Mouse (Mus musculus) stomach, embryonic 15.5 days (tissue): Measurements from ENCODE around the gene Hba-x. TPM values are rescaled to one million over a fixed set of nuclear protein-coding genes. Genes with fewer than 3 reads are reported as not detected.

Experiments used
- ATAC-seq: fragments of 200-750 bp; cut with Nextera tagmentation; 2 replicates; pipeline ENCODE4 v1.8.0; 2017; ENCODE audit warnings: low read depth, moderate number of reproducible peaks, moderate TSS enrichment; ENCODE audit not compliant: insufficient read depth, low FRiP score
- H3K27ac ChIP-seq: fragments of 300-500 bp; sonication (generic); 2 replicates; pipeline ENCODE4 v1.5.1; 2015; ENCODE audit warnings: mild to moderate bottlenecking, inconsistent platforms
- H3K27me3 ChIP-seq: fragments of 300-500 bp; sonication (generic); replicated peaks from 2 replicates; pipeline ENCODE4 v1.6.1; 2015; ENCODE audit warnings: inconsistent platforms
- H3K36me3 ChIP-seq: fragments of 300-500 bp; sonication (generic); 2 replicates; pipeline ENCODE4 v1.6.1; 2015; ENCODE audit warnings: inconsistent platforms
- H3K4me1 ChIP-seq: fragments of 300-500 bp; sonication (generic); 2 replicates; pipeline ENCODE4 v1.6.1; 2015; ENCODE audit warnings: inconsistent platforms
- H3K4me2 ChIP-seq: fragments of 300-500 bp; sonication (generic); 2 replicates; pipeline ENCODE4 v1.6.1; 2015; ENCODE audit warnings: mild to moderate bottlenecking, inconsistent platforms
- H3K4me3 ChIP-seq: fragments of 300-500 bp; sonication (generic); replicated peaks from 2 replicates; pipeline ENCODE4 v1.5.1; 2015; ENCODE audit warnings: inconsistent platforms
- H3K9ac ChIP-seq: fragments of 300-500 bp; sonication (generic); 2 replicates; pipeline ENCODE4 v1.6.1; 2015; ENCODE audit warnings: inconsistent platforms
- H3K9me3 ChIP-seq: fragments of 300-500 bp; sonication (generic); 2 replicates; pipeline ENCODE4 v1.6.1; 2016; ENCODE audit warnings: inconsistent platforms
- WGBS: fragments of 180-500 bp; shearing (Covaris S2); methylation state at CpG from one replicate; pipeline ENCODE4 v1.1.7; 2015; 5-methylcytosine and 5-hydroxymethylcytosine counted together
- polyA plus RNA-seq: library from polyadenylated mRNA; unstranded; fragments of >200 nt; fragmentation: Nextera tagmentation; extraction: Ambion mirVana; gene quantifications from 2 replicates; pipeline ENCODE4 v1.2.1, GENCODE M21; 2015

Hba-x gene
- polyA plus RNA-seq: 61.7 and 62.6 TPM in 2 replicates

GRCm38 (mm10) chr11:32276347-32276746, at the start of gene Hba-x:
Gene Hba-x (plus strand): TSS chr11:32276400.
- ATAC-seq: no peak
- Histone ChIP-seq H3K4me1 (no peaks in the 10 kb centered on the region), H3K9me3 (no peaks in the 10 kb centered on the region), H3K4me3 (no peak within 1 kb of the TSS), H3K27me3 (peaks cover 14% of the 10 kb centered on the region; the same call in 1 of the 2 replicates), H3K9ac (no peak within 1 kb of the TSS), H3K27ac (no peak within 1 kb of the TSS), H3K4me2 (no peak within 1 kb of the TSS), H3K36me3 (no peaks in the 10 kb centered on the region)
- 64% methylated on average over 3 of the region's 3 CpGs for WGBS

GRCm38 (mm10) chr11:32227041-32227440, 49.2 kb upstream of the Hba-x start:
- peaks cover 12% of the 10 kb centered on the region for H3K36me3 ChIP-seq
- no peak for ATAC-seq
- WGBS: 48% methylated on average over 1 of the region's 1 CpGs
- no peaks in the 10 kb centered on the region for H3K9me3 ChIP-seq
- peak overlapping the region; percentile 84 for H3K4me2 ChIP-seq
- peak overlapping the region; percentile 73 for H3K4me3 ChIP-seq
- H3K27ac ChIP-seq: 0 out of 2 replicates have a peak overlapping the region, but pooled peaks have one; percentile 93
- peak overlapping the region; percentile 81; the same call in 1 of the 2 replicates for H3K9ac ChIP-seq
- peaks cover 47% of the 10 kb centered on the region for H3K4me1 ChIP-seq
- no peaks in the 10 kb centered on the region for H3K27me3 ChIP-seq

- ATAC-seq: no peak
- Histone ChIP-seq H3K27me3 (no peaks in the 10 kb centered on the region), H3K4me2 (peak overlapping the region; percentile 84; the same call in 1 of the 2 replicates), H3K36me3 (peaks cover 12% of the 10 kb centered on the region), H3K9ac (no peak overlapping the region), H3K4me1 (peaks cover 43% of the 10 kb centered on the region), H3K4me3 (peak overlapping the region; percentile 73; the same call in 1 of the 2 replicates), H3K9me3 (no peaks in the 10 kb centered on the region), H3K27ac (no peak overlapping the region)
- WGBS: 86% methylated on average over 9 of the region's 9 CpGs
Measured at GRCm38 (mm10) chr11:32227555-32227954, 48.6 kb upstream of the Hba-x start.

- 85% methylated on average over 3 of the region's 3 CpGs for WGBS
- H3K27me3 ChIP-seq: no peaks in the 10 kb centered on the region
- peaks cover 15% of the 10 kb centered on the region for H3K36me3 ChIP-seq
- no peak overlapping the region for H3K4me2 ChIP-seq
- no peak overlapping the region for H3K9ac ChIP-seq
- H3K27ac ChIP-seq: no peak overlapping the region
- H3K9me3 ChIP-seq: no peaks in the 10 kb centered on the region
- H3K4me1 ChIP-seq: peaks cover 35% of the 10 kb centered on the region
- no peak overlapping the region for H3K4me3 ChIP-seq
- ATAC-seq: no peak
Measured at GRCm38 (mm10) chr11:32228292-32228845, 47.8 kb upstream of the Hba-x start.

- Histone ChIP-seq H3K9me3 (no peaks in the 10 kb centered on the region), H3K27me3 (no peaks in the 10 kb centered on the region), H3K4me1 (peaks cover 30% of the 10 kb centered on the region), H3K4me3 (no peak overlapping the region), H3K4me2 (no peak overlapping the region), H3K27ac (no peak overlapping the region), H3K36me3 (peaks cover 22% of the 10 kb centered on the region), H3K9ac (no peak overlapping the region)
- ATAC-seq: no peak
- WGBS: 85% methylated on average over 4 of the region's 4 CpGs
Measured at GRCm38 (mm10) chr11:32230220-32230619, 46.0 kb upstream of the Hba-x start.

- H3K36me3 ChIP-seq: peaks cover 22% of the 10 kb centered on the region
- H3K4me1 ChIP-seq: peaks cover 30% of the 10 kb centered on the region
- H3K4me3 ChIP-seq: no peak overlapping the region
- WGBS: 94% methylated on average over 2 of the region's 2 CpGs
- no peak overlapping the region for H3K4me2 ChIP-seq
- no peak for ATAC-seq
- no peak overlapping the region for H3K27ac ChIP-seq
- H3K9me3 ChIP-seq: no peaks in the 10 kb centered on the region
- no peaks in the 10 kb centered on the region for H3K27me3 ChIP-seq
- no peak overlapping the region for H3K9ac ChIP-seq
Measured at GRCm38 (mm10) chr11:32231125-32231524, 45.1 kb upstream of the Hba-x start.

GRCm38 (mm10) chr11:32232848-32233247, 43.4 kb upstream of the Hba-x start:
- no peaks in the 10 kb centered on the region for H3K27me3 ChIP-seq
- WGBS: 69% methylated on average over 10 of the region's 10 CpGs
- no peak overlapping the region for H3K9ac ChIP-seq
- H3K36me3 ChIP-seq: peaks cover 22% of the 10 kb centered on the region
- H3K4me1 ChIP-seq: peaks cover 26% of the 10 kb centered on the region
- H3K9me3 ChIP-seq: no peaks in the 10 kb centered on the region
- H3K4me2 ChIP-seq: no peak overlapping the region
- no peak overlapping the region for H3K4me3 ChIP-seq
- no peak overlapping the region for H3K27ac ChIP-seq
- ATAC-seq: no peak

GRCm38 (mm10) chr11:32233895-32234294, 42.3 kb upstream of the Hba-x start:
- no peak overlapping the region for H3K4me3 ChIP-seq
- H3K4me2 ChIP-seq: no peak overlapping the region
- 85% methylated on average over 3 of the region's 3 CpGs for WGBS
- no peak overlapping the region for H3K9ac ChIP-seq
- H3K4me1 ChIP-seq: peaks cover 26% of the 10 kb centered on the region
- ATAC-seq: no peak
- H3K9me3 ChIP-seq: no peaks in the 10 kb centered on the region
- H3K36me3 ChIP-seq: peaks cover 25% of the 10 kb centered on the region
- H3K27ac ChIP-seq: no peak overlapping the region; the same call in 1 of the 2 replicates
- no peaks in the 10 kb centered on the region for H3K27me3 ChIP-seq

- Histone ChIP-seq H3K27ac (peak overlapping the region; percentile 74), H3K36me3 (peaks cover 28% of the 10 kb centered on the region), H3K4me3 (no peak overlapping the region), H3K9me3 (no peaks in the 10 kb centered on the region), H3K9ac (no peak overlapping the region), H3K27me3 (no peaks in the 10 kb centered on the region), H3K4me2 (no peak overlapping the region), H3K4me1 (peaks cover 26% of the 10 kb centered on the region)
- WGBS: 88% methylated on average over 6 of the region's 6 CpGs
- no peak for ATAC-seq
Measured at GRCm38 (mm10) chr11:32234816-32235485, 41.2 kb upstream of the Hba-x start.

- no peak overlapping the region for H3K4me3 ChIP-seq
- H3K36me3 ChIP-seq: peaks cover 26% of the 10 kb centered on the region
- H3K4me2 ChIP-seq: no peak overlapping the region
- WGBS: 34% methylated on average over 3 of the region's 3 CpGs
- H3K27ac ChIP-seq: peak overlapping the region; percentile 74
- no peaks in the 10 kb centered on the region for H3K9me3 ChIP-seq
- no peaks in the 10 kb centered on the region for H3K27me3 ChIP-seq
- H3K9ac ChIP-seq: no peak overlapping the region
- peaks cover 26% of the 10 kb centered on the region for H3K4me1 ChIP-seq
- ATAC-seq: peak; percentile 37; the same call in 1 of the 2 replicates
Measured at GRCm38 (mm10) chr11:32235646-32236045, 40.6 kb upstream of the Hba-x start.

- Histone ChIP-seq H3K27ac (peak overlapping the region; percentile 67; the same call in 1 of the 2 replicates), H3K9me3 (no peaks in the 10 kb centered on the region), H3K4me1 (peaks cover 26% of the 10 kb centered on the region), H3K4me3 (no peak overlapping the region), H3K9ac (no peak overlapping the region), H3K36me3 (peaks cover 29% of the 10 kb centered on the region), H3K27me3 (no peaks in the 10 kb centered on the region), H3K4me2 (no peak overlapping the region)
- WGBS: 58% methylated on average over 2 of the region's 2 CpGs
- no peak for ATAC-seq
Measured at GRCm38 (mm10) chr11:32236132-32236531, 40.1 kb upstream of the Hba-x start.

- Histone ChIP-seq H3K4me3 (no peak overlapping the region), H3K9ac (no peak overlapping the region), H3K36me3 (peaks cover 23% of the 10 kb centered on the region), H3K9me3 (no peaks in the 10 kb centered on the region), H3K27ac (peak overlapping the region; percentile 67; the same call in 1 of the 2 replicates), H3K27me3 (no peaks in the 10 kb centered on the region), H3K4me2 (no peak overlapping the region), H3K4me1 (peaks cover 26% of the 10 kb centered on the region)
- WGBS: 60% methylated on average over 9 of the region's 9 CpGs
- no peak for ATAC-seq
Measured at GRCm38 (mm10) chr11:32236712-32237410, 39.3 kb upstream of the Hba-x start.
